Mouse (Mus musculus) layer of hippocampus, adult 2 months (tissue): ENCODE measurements at regions not wholly inside any gene's neighbourhood (a gene's known extent, or its start where the extent isn't known, plus 50 kb on each side); places are given as distances from the start of the nearest gene placed in this dataset.

ENCODE experiments used
- DNase-seq, 2 experiments: peaks; one replicate each; pipeline ENCODE4 v3.0.0; 2022; ENCODE audit warnings: low spot score in 2 of 2
- H3K27ac ChIP-seq: fragments of 200-600 bp; 2 replicates; pipeline ENCODE4 v1.8.1; 2022
- H3K4me3 ChIP-seq: fragments of 200-600 bp; 2 replicates; pipeline ENCODE4 v1.8.1; 2022; ENCODE audit warnings: mild to moderate bottlenecking
- CTCF ChIP-seq: fragments of 200-600 bp; conservative IDR thresholded peaks from 2 replicates; pipeline ENCODE4 v1.8.1; 2022; ENCODE audit warnings: antibody characterized with exemption, mild to moderate bottlenecking, moderate library complexity

GRCm38 (mm10) chr3:120123155-120123554, 338.9 kb upstream of the Ptbp2 start:
- H3K27ac ChIP-seq, result no peak overlapping the region
- DNase-seq, result no peak
- no peak for TF ChIP-seq CTCF
- H3K4me3 ChIP-seq, result no peak overlapping the region

GRCm38 (mm10) chr3:120083171-120083932, 299.1 kb upstream of the Ptbp2 start:
- H3K27ac ChIP-seq, result no peak overlapping the region
- DNase-seq, result no peak
- H3K4me3 ChIP-seq, result no peak overlapping the region
- TF ChIP-seq CTCF, result no peak

- Histone ChIP-seq H3K4me3 (no peak overlapping the region), H3K27ac (no peak overlapping the region)
- DNase-seq, result no peak
- TF ChIP-seq CTCF, result no peak
These were observed 289.3 kb upstream of the Ptbp2 start for GRCm38 (mm10) chr3:120073528-120073927.

- TF ChIP-seq CTCF, result no peak
- Histone ChIP-seq H3K27ac (no peak overlapping the region), H3K4me3 (no peak overlapping the region)
- no peak for DNase-seq
These were observed 281.4 kb upstream of the Ptbp2 start for GRCm38 (mm10) chr3:120065714-120066113.

GRCm38 (mm10) chr3:120064854-120065480, 280.7 kb upstream of the Ptbp2 start:
- no peak for TF ChIP-seq CTCF
- no peak for DNase-seq
- Histone ChIP-seq H3K27ac (no peak overlapping the region), H3K4me3 (no peak overlapping the region)

- H3K27ac ChIP-seq, result no peak overlapping the region
- H3K4me3 ChIP-seq, result no peak overlapping the region
- no peak for TF ChIP-seq CTCF
- no peak for DNase-seq
These were observed 278.0 kb upstream of the Ptbp2 start for GRCm38 (mm10) chr3:120062264-120062663.

GRCm38 (mm10) chr3:120059959-120060358, 275.7 kb upstream of the Ptbp2 start:
- DNase-seq, result no peak
- Histone ChIP-seq H3K4me3 (no peak overlapping the region), H3K27ac (no peak overlapping the region)
- no peak for TF ChIP-seq CTCF

- TF ChIP-seq CTCF, result no peak
- Histone ChIP-seq H3K27ac (no peak overlapping the region), H3K4me3 (no peak overlapping the region)
- no peak for DNase-seq
These were observed 271.2 kb upstream of the Ptbp2 start for GRCm38 (mm10) chr3:120055216-120056154.

GRCm38 (mm10) chr3:120047238-120047637, 263.0 kb upstream of the Ptbp2 start:
- DNase-seq, result no peak
- H3K4me3 ChIP-seq, result no peak overlapping the region
- no peak overlapping the region for H3K27ac ChIP-seq
- TF ChIP-seq CTCF, result no peak

- TF ChIP-seq CTCF, result no peak
- Histone ChIP-seq H3K27ac (no peak overlapping the region), H3K4me3 (no peak overlapping the region)
- no peak for DNase-seq
These were observed 253.3 kb upstream of the Ptbp2 start for GRCm38 (mm10) chr3:120037526-120037925.

- Histone ChIP-seq H3K4me3 (no peak overlapping the region), H3K27ac (no peak overlapping the region)
- no peak for TF ChIP-seq CTCF
- no peak for DNase-seq
These were observed 235.8 kb upstream of the Ptbp2 start for GRCm38 (mm10) chr3:120019826-120020683.

GRCm38 (mm10) chr3:120015376-120015775, 231.1 kb upstream of the Ptbp2 start:
- Histone ChIP-seq H3K4me3 (no peak overlapping the region), H3K27ac (no peak overlapping the region)
- DNase-seq, result no peak
- no peak for TF ChIP-seq CTCF

- no peak for DNase-seq
- H3K27ac ChIP-seq, result no peak overlapping the region
- no peak for TF ChIP-seq CTCF
- no peak overlapping the region for H3K4me3 ChIP-seq
These were observed 227.6 kb upstream of the Ptbp2 start for GRCm38 (mm10) chr3:120011861-120012260.
